Mouse (Mus musculus) hematopoietic stem cell, adult 5-6 weeks (primary cell): ENCODE data around the gene Ucp3. TPM values are rescaled to one million over a fixed set of nuclear protein-coding genes. Genes with fewer than 3 reads are reported as not detected.

Source experiments
- ATAC-seq, 2 experiments: fragments of 125-278 bp in 1 of 2; replicated peaks in 1 of 2; 2 replicates each; pipeline ENCODE4 v1.8.0; 2016 to 2017; ENCODE audit warnings: inconsistent platforms in 2 of 2, mild to moderate bottlenecking in 2 of 2, moderate number of reproducible peaks in 2 of 2, low read depth in 1 of 2, moderate TSS enrichment in 1 of 2; ENCODE audit not compliant: low FRiP score in 2 of 2, poor library complexity in 2 of 2, severe bottlenecking in 2 of 2, insufficient read depth in 1 of 2, low TSS enrichment in 1 of 2
- total RNA-seq: library from RNA; stranded (forward); fragments of 172-1452, 232-1000 nt; gene quantifications from 2 replicates; pipeline ENCODE4 v1.2.3, GENCODE M21; 2017

Gene Ucp3
- total RNA-seq, 1 experiment from 2014 or later = not detected

DNA sequence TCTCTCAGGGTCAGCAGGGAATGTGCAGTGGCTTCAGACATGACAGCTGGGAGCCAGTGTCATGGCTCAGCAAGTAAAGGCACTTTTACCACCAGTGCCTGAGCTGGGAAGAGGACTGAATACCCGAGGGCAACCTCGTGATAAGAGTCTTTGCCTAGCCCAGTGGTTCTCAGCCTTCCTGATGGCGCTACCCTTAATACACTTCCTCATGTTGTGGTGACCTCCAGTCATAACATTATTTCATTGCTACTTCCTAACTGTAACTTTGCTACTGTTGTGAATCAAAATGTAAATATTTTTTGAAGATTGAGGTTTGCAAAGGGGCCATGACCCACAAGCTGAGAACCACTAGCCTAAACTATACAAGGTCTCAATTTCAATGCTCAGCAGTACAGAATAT, 35.9 kb downstream of the Ucp3 start:
- ATAC-seq = peak in 1 of 2 experiments; percentile 43; a peak in 1 of 4 replicates

DNA sequence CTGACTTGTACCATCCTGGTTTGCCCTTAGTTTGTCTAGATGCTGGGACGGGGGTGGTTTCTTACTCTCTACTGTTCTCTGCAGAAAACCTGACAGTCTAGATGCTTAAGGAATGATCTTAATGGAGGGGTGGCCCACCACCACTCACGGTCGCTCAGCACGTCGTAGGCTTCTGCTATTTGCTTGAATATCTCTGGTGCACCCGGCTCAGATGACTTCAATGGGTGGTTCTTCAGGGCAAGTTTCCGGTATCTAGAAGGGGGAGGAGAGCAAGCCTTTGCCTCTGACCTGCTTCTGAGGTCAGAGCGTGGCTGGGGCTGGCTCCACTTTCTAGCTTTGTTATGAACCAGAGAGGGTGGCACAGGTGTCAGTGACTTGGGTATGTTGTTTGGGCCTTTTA, 38.8 kb downstream of the Ucp3 start:
- no peak for ATAC-seq

DNA sequence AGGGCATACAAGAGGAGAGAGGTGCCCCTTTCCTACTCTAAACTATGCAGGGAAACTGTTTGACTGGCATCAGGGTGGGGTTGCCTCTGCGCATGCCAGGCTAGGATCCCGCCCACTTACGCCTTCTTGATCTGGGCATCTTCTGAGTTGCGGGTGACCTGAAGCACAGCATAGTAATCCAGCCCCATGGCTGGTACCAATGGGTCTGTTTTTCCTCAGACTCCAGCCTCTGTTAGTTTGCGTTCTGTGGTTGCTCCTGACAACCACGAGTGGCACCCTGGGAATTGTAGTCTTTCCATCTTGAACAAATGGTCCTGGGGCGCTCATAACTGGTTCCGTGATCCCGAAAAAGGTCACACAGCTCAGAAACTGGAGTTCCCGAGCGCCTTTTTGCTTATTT, 41.8 kb downstream of the Ucp3 start, which contains the start of gene Dnajb13:
Gene Dnajb13 (minus strand): TSS at position 388 of the 400 bp plus-strand sequence.
- no peak for ATAC-seq

DNA sequence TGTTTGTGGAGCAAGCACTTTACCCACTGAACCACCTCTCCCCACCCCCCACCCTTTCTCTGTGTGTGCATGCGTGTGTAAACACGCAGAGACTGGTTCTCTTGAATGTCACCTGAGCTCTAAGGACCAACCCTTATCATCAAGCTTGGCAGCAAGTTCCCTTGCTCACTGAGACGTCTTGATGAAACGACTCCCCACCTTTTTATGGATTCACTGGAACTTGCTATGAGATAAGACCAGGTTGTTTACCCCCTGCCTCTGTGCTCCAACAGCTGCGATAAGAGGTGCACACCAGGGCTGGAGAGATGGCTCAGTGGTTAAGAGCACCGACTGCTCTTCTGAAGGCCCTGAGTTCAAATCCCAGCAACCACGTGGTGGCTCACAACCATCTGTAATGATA, 47.4 kb downstream of the Ucp3 start:
- ATAC-seq = no peak

DNA sequence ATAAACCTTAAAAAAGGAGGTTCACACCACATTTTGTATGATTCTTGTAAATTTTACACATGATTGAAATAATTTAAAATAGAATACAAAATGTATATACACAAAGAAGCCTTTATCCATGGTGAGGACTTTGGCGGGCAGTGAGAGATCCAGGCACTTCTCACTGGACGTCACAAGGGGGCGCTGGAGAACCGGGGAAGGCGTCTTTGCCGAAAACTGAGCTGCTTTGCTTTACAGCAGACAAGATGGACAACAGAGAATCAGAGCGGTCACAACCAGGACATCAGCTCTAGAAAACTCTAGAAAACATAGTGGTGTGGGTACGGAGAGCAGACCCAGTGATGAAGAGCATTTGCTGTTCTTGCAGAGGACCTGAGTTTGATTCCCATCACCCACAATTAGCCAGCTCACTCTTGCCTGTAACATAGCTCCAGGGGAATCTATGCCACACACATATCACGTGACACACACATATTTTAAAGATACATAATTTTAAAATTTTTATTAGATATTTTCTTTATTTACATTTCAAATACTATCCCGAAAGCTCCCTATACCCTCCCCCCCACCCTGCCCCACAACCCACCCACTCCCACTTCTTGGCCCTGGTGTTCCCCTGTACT, 48.0 kb downstream of the Ucp3 start:
- ATAC-seq = peak; percentile 62 to 83

DNA sequence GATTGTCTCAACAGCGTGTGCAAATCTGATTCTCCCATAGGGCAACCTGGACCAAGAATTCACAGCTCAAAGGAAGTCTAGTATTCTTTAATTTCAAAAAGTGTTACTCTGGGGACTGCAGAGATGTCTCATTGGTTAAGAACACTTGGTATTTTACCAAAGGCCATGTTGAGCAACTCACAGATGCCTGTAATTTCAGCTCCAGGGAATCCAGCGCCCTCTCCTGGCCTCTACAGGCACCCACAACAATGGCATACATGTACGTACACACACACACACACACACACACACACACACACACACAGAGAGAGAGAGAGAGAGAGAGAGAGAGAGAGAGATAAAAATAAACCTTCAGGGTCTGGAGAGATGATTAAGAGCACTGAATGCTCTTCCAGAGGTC, 49.4 kb downstream of the Ucp3 start:
- no peak for ATAC-seq

DNA sequence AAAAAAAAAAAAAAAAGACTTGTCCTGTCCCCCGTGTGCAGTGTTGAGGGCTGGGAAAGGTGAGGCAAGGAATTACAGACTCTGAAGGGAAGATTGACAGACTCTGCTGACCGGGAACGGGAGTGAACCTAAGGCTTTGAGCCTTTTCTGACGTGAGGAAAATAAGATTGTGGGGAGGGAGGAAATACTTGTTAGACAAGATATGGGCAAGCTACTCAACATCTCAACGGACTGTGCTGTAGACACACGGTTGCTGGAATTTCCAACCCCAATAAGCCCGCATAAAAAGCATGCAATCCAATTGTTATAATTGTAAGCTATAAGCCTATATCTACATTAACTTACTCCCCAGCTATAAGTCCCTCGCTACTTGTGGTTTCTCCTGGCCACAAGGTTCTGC, 51.9 kb downstream of the Ucp3 start:
- no peak for ATAC-seq

DNA sequence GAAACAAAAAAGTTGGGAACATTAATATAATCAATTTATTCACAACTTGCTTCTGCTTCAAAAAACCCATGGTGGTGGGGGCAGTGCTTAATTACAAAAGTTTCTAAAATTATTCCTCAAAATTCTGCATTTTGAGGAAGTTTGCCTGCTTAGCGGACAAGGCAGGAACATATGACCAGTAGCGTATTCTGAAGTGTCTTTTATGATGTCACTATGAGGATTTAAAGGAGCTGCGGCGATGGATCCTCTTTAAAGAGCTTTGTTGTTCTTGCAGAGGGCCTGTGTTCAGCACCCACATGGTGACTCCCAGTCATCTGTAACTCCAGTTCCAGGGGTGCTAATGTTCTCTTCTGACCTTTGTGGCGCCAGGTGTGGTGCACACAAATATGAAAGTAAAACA, 58.0 kb downstream of the Ucp3 start:
- no peak for ATAC-seq

DNA sequence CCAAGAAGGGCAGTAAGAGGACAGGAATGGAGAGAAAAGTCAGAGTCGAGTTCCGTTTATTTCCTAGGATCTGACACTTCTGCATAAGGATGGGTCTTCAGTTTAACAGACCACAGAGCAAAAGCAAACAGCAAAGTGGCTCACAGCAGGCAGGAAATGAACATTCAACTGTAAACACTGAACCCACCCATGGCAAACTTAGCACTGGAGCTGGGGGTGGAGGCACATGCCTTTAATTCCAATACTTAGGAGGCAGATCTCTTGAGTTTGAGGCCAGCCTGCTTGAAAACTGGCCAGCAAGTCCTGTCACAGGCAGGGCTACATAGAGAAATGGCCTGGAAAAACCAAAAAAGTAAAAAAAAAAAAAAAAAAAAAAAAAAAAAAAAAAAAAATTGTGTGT, 60.7 kb downstream of the Ucp3 start:
- ATAC-seq = no peak

DNA sequence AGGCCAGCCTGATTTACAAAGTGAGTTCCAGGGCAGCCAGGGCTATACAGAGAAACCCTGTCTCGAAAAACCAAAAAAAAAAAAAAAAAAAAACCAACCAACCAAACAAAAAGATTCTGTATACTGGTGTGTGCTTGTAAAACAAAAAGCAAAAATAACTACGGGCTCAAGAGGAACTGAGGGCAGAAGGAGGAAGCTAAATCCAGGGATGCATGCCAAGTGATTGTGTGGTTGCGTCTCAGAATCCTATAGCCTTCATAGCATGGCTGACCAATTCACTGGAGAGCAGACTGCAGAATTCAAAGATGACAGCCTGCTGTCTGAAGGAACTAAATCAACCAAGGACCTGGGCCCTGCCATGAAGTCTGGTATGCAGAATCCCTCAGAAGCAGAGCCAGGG, 61.4 kb downstream of the Ucp3 start:
- ATAC-seq = no peak

DNA sequence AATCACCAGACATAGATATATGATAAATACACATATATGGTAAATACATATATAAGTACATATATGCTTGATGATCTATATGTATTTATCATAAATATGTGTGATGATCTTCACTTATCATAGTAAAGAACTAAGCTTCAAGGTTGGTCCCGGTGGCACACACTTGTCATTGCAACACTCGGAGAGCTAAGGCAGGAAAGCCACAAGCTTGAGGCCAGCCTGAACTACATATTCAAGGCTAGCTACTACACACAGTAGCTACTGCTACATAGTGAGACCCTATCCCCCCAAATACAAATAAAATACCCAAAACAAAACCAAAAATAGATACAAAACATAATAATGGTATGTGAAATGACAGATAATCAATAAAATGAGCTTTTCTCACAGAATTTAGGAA, 63.0 kb downstream of the Ucp3 start:
- no peak for ATAC-seq

Other genes starting within 250 kb of the Ucp3 start
- gene Pgm2l1, start 245.6 kb upstream of the Ucp3 start, total RNA-seq = 22.4 and 29.2 TPM in 2 replicates
- gene P4ha3, start 187.5 kb upstream of the Ucp3 start, total RNA-seq = not detected in 2 replicates
- 35.1 and 36.7 TPM in 2 replicates for gene C2cd3, start 100.8 kb upstream of the Ucp3 start, total RNA-seq
- 65.2 and 70.2 TPM in 2 replicates for gene Ppme1, start 100.7 kb upstream of the Ucp3 start, total RNA-seq
- gene Ucp2, start 20.3 kb downstream of the Ucp3 start, total RNA-seq = 97.0 and 115 TPM in 2 replicates
- gene Dnajb13, start 42.0 kb downstream of the Ucp3 start, total RNA-seq = 0.25 and 0.38 TPM in 2 replicates
- gene Coa4, start 64.1 kb downstream of the Ucp3 start, total RNA-seq = 7.8 and 12.1 TPM in 2 replicates
- gene Rab6a, start 134.4 kb downstream of the Ucp3 start, total RNA-seq = 55.2 and 67.8 TPM in 2 replicates
- gene Mrpl48, start 135.3 kb downstream of the Ucp3 start, total RNA-seq = 90.1 and 90.3 TPM in 2 replicates
- not detected in 2 replicates for gene Plekhb1, start 189.4 kb downstream of the Ucp3 start, total RNA-seq
- gene Fam168a, start 233.6 kb downstream of the Ucp3 start, total RNA-seq = 18.6 and 19.3 TPM in 2 replicates